Mouse (Mus musculus): ENCODE measurements at regions not wholly inside any gene's neighbourhood (a gene's known extent, or its start where the extent isn't known, plus 50 kb on each side); places are given as distances from the start of the nearest gene placed in this dataset.
"Not testable (repeated sequence)": the region's sequence is repeated elsewhere in the genome, so short reads cannot be mapped to it uniquely, and the experiment has no call there.

DNA sequence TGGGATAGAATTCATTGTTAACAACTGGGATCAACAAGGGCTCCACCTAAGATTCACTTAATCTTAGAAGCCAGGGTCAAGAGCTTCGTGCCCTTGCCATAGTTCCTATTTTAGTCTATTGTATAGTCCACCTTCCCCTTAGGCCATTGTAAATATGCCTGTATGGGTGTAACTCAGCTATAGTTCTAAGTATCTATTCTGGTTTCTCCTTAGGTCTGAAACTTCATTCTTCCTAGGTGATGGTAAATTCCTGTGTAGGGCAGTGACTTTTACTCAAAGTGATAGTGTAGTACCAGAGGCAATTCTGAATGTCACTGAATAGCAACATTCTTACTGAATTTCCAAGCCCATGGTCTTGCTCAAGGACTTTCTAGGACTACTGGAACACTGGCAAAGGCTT, 989.4 kb downstream of the Ankrd7 start:
- ATAC-seq (ENCODE audit: insufficient read depth, low FRiP score); H3K4me2 ChIP-seq (ENCODE audit: low read depth, low read length); H3K27me3 ChIP-seq (ENCODE audit: control insufficient read depth, insufficient read depth, low read length); H3K4me3 ChIP-seq (replicated peaks; ENCODE audit: low read length); H3K9me3 ChIP-seq (replicated peaks; ENCODE audit: control insufficient read depth, low read length); H3K9ac ChIP-seq (ENCODE audit: low read length); H3K36me3 ChIP-seq (ENCODE audit: control insufficient read depth, insufficient read depth, low read length); H3K4me1 ChIP-seq (ENCODE audit: control insufficient read depth, insufficient read depth, low read length); H3K27ac ChIP-seq (ENCODE audit: low read length): not testable (repeated sequence)
- 86% methylated on average over 1 of the region's 1 CpGs for WGBS

DNA sequence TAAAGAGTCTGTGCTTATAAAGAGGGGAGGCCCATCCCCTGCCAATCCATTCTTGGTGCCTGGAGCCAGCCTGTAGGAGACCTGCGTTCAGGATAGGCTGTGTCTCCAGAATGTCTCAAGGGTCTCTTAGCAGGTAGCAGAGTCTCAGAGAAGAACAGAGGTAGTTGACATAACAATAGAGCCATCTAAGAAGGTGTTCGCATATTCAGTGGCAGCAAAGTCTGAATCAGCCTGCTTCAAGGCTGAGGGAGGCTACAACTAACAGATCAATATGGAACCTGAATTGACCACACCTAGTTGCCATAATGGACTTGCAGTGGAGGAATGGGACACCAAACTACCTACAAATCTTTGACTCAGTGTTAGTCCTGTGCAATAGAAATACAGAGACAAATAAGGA, 998.0 kb downstream of the Ankrd7 start:
- Histone ChIP-seq H3K4me2 (ENCODE audit: low read depth, low read length) (no peak overlapping the region), H3K27me3 (ENCODE audit: control insufficient read depth, insufficient read depth, low read length) (no peaks in the 10 kb centered on the region), H3K27ac (ENCODE audit: low read length) (no peak overlapping the region), H3K9me3 (replicated peaks; ENCODE audit: control insufficient read depth, low read length) (no peaks in the 10 kb centered on the region), H3K36me3 (ENCODE audit: control insufficient read depth, insufficient read depth, low read length) (no peaks in the 10 kb centered on the region), H3K4me1 (ENCODE audit: control insufficient read depth, insufficient read depth, low read length) (no peaks in the 10 kb centered on the region), H3K4me3 (replicated peaks; ENCODE audit: low read length) (no peak overlapping the region), H3K9ac (ENCODE audit: low read length) (no peak overlapping the region)
- no peak for ATAC-seq (ENCODE audit: insufficient read depth, low FRiP score)
- 89% methylated on average over 2 of the region's 2 CpGs for WGBS

DNA sequence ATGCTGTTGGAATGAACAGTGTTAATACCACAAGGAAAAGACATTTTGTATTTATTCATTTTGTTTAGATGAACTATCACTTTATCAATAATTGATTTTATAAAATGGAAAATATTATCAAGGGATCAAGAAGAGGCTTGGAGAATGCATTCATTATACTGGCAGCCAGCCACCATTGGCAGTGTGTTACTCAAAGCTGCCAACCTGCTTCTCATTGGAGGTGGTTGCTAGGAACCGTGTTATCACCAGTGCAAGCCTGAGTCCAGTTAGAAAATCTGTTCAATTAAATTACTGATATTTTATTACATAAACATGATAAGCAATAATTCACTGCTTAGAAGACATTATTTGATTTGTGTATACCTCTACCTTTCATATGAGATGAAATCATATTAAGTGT, 1003.6 kb downstream of the Ankrd7 start:
- H3K9ac ChIP-seq (ENCODE audit: low read length), result no peak overlapping the region
- no peaks in the 10 kb centered on the region for H3K4me1 ChIP-seq (ENCODE audit: control insufficient read depth, insufficient read depth, low read length)
- ATAC-seq (ENCODE audit: insufficient read depth, low FRiP score), result no peak
- no peaks in the 10 kb centered on the region for H3K27me3 ChIP-seq (ENCODE audit: control insufficient read depth, insufficient read depth, low read length)
- WGBS, result 69% methylated on average over 1 of the region's 1 CpGs
- no peak overlapping the region for H3K4me2 ChIP-seq (ENCODE audit: low read depth, low read length)
- H3K9me3 ChIP-seq (replicated peaks; ENCODE audit: control insufficient read depth, low read length), result no peaks in the 10 kb centered on the region
- no peak overlapping the region for H3K4me3 ChIP-seq (replicated peaks; ENCODE audit: low read length)
- no peaks in the 10 kb centered on the region for H3K36me3 ChIP-seq (ENCODE audit: control insufficient read depth, insufficient read depth, low read length)
- no peak overlapping the region for H3K27ac ChIP-seq (ENCODE audit: low read length)

DNA sequence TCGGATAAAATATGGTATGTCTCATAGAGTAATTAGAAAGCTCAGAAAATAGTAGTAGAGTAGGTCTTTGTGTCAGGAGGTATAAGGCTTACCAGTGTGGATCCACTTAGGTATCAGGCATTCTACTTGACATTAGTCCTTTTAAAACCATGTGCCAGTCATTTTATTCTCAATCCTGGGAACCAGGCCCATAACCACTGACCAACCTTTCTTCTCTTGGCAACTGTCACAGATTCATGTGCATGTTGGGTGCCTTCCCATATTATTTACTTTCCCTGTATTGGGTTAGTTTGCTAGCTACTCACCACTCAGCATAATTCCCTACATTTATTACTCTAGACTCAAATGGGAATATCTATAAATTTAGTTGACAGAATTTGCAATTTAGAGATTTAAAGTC, 1045.1 kb downstream of the Ankrd7 start:
- 75% methylated on average over 1 of the region's 1 CpGs for WGBS
- Histone ChIP-seq H3K27ac (ENCODE audit: low read length) (no peak overlapping the region), H3K9ac (ENCODE audit: low read length) (no peak overlapping the region), H3K4me3 (replicated peaks; ENCODE audit: low read length) (no peak overlapping the region), H3K9me3 (replicated peaks; ENCODE audit: control insufficient read depth, low read length) (no peaks in the 10 kb centered on the region), H3K36me3 (ENCODE audit: control insufficient read depth, insufficient read depth, low read length) (no peaks in the 10 kb centered on the region), H3K4me2 (ENCODE audit: low read depth, low read length) (no peak overlapping the region), H3K27me3 (ENCODE audit: control insufficient read depth, insufficient read depth, low read length) (no peaks in the 10 kb centered on the region), H3K4me1 (ENCODE audit: control insufficient read depth, insufficient read depth, low read length) (no peaks in the 10 kb centered on the region)
- ATAC-seq (ENCODE audit: insufficient read depth, low FRiP score), result no peak

DNA sequence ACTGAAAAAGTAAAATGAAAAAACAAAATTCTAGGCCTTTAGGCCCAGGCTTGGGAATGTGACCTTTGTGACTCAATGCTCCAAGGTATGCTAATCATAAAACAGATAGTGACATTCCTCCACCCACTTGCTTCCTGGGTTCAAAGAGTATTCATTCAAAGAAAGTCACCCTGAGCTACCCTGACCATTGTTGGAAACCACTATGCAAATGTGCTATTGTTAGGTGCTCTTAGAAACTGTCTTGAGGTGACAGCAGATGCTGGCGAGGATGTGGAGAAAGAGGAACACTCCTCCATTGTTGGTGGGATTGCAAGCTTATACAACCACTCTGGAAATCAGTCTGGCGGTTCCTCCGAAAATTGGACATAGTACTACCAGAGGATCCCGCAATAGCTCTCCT, 1075.7 kb downstream of the Ankrd7 start:
- not testable (repeated sequence) for H3K27ac ChIP-seq (ENCODE audit: low read length); ATAC-seq (ENCODE audit: insufficient read depth, low FRiP score); H3K36me3 ChIP-seq (ENCODE audit: control insufficient read depth, insufficient read depth, low read length); H3K4me1 ChIP-seq (ENCODE audit: control insufficient read depth, insufficient read depth, low read length); H3K9ac ChIP-seq (ENCODE audit: low read length); H3K4me3 ChIP-seq (replicated peaks; ENCODE audit: low read length); H3K4me2 ChIP-seq (ENCODE audit: low read depth, low read length); H3K9me3 ChIP-seq (replicated peaks; ENCODE audit: control insufficient read depth, low read length); H3K27me3 ChIP-seq (ENCODE audit: control insufficient read depth, insufficient read depth, low read length)
- WGBS, result 88% methylated on average over 4 of the region's 4 CpGs

DNA sequence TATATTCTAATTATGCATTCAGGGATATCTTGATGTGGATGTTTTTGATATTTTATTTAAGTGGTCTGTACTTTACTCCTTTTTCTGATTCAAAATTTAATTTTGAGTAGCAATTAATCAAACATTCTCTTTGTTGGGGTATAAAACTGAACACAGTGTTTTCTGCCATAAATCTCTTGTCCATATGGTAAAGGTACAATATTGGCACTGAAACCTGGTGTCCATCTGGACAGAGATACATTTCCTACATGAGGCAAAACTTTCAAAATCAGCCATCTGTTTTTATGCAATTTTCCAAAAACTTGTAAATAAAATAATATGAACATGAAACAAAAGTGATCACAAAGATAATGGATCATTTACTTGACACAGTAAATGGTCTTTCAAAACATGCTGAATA, 1078.2 kb downstream of the Ankrd7 start:
- no peak overlapping the region for H3K4me2 ChIP-seq (ENCODE audit: low read depth, low read length)
- H3K27me3 ChIP-seq (ENCODE audit: control insufficient read depth, insufficient read depth, low read length), result no peaks in the 10 kb centered on the region
- no peak overlapping the region for H3K9ac ChIP-seq (ENCODE audit: low read length)
- H3K36me3 ChIP-seq (ENCODE audit: control insufficient read depth, insufficient read depth, low read length), result no peaks in the 10 kb centered on the region
- no peaks in the 10 kb centered on the region for H3K9me3 ChIP-seq (replicated peaks; ENCODE audit: control insufficient read depth, low read length)
- no peak overlapping the region for H3K27ac ChIP-seq (ENCODE audit: low read length)
- ATAC-seq (ENCODE audit: insufficient read depth, low FRiP score), result no peak
- H3K4me3 ChIP-seq (replicated peaks; ENCODE audit: low read length), result no peak overlapping the region
- H3K4me1 ChIP-seq (ENCODE audit: control insufficient read depth, insufficient read depth, low read length), result no peaks in the 10 kb centered on the region

DNA sequence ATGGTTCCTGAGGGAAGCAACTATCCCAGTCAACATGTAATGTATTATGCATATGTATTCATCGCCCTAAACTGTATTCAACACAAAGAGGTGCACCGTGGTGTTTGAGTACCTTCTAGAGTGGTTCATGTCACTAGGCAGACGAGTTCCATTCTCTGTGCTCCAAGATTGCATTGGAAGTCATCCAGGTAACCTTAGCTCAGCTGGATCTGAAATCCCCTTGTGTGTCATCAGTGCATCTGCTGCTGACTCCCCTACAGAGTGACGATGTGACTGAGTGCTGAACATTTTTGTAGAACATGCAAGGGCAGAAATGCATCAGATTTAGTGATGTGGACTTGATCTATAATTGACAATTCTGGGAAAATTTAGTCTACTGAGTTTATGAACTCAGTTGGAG, 1079.6 kb downstream of the Ankrd7 start:
- no peaks in the 10 kb centered on the region for H3K36me3 ChIP-seq (ENCODE audit: control insufficient read depth, insufficient read depth, low read length)
- no peaks in the 10 kb centered on the region for H3K4me1 ChIP-seq (ENCODE audit: control insufficient read depth, insufficient read depth, low read length)
- ATAC-seq (ENCODE audit: insufficient read depth, low FRiP score), result no peak
- H3K27ac ChIP-seq (ENCODE audit: low read length), result no peak overlapping the region
- H3K9ac ChIP-seq (ENCODE audit: low read length), result no peak overlapping the region
- no peaks in the 10 kb centered on the region for H3K27me3 ChIP-seq (ENCODE audit: control insufficient read depth, insufficient read depth, low read length)
- no peak overlapping the region for H3K4me2 ChIP-seq (ENCODE audit: low read depth, low read length)
- WGBS, result 66% methylated on average over 4 of the region's 4 CpGs
- no peaks in the 10 kb centered on the region for H3K9me3 ChIP-seq (replicated peaks; ENCODE audit: control insufficient read depth, low read length)
- no peak overlapping the region for H3K4me3 ChIP-seq (replicated peaks; ENCODE audit: low read length)

DNA sequence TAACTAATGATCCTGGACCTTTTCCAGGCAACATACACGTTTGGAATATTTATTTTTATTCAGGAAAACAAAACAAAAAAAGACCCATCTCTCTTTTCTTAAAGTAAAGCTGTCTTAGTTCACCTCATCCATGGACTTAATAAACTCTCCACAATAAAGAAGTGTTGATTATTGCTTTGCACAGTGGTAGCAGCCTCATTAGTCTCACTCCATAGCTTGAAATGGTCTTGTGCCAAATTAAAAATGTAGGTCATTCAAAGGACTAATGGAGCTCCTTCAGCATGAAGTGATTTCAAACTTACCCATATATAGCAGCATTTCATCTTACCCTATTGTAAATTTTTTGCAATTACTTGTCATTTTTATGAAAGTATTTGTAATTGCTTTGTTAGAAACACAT, 1109.8 kb downstream of the Ankrd7 start:
- no peaks in the 10 kb centered on the region for H3K36me3 ChIP-seq (ENCODE audit: control insufficient read depth, insufficient read depth, low read length)
- no peaks in the 10 kb centered on the region for H3K27me3 ChIP-seq (ENCODE audit: control insufficient read depth, insufficient read depth, low read length)
- ATAC-seq (ENCODE audit: insufficient read depth, low FRiP score), result no peak
- no peak overlapping the region for H3K4me3 ChIP-seq (replicated peaks; ENCODE audit: low read length)
- no peaks in the 10 kb centered on the region for H3K9me3 ChIP-seq (replicated peaks; ENCODE audit: control insufficient read depth, low read length)
- H3K9ac ChIP-seq (ENCODE audit: low read length), result no peak overlapping the region
- H3K4me1 ChIP-seq (ENCODE audit: control insufficient read depth, insufficient read depth, low read length), result no peaks in the 10 kb centered on the region
- H3K4me2 ChIP-seq (ENCODE audit: low read depth, low read length), result no peak overlapping the region
- H3K27ac ChIP-seq (ENCODE audit: low read length), result no peak overlapping the region
- 8% methylated on average over 1 of the region's 1 CpGs for WGBS

DNA sequence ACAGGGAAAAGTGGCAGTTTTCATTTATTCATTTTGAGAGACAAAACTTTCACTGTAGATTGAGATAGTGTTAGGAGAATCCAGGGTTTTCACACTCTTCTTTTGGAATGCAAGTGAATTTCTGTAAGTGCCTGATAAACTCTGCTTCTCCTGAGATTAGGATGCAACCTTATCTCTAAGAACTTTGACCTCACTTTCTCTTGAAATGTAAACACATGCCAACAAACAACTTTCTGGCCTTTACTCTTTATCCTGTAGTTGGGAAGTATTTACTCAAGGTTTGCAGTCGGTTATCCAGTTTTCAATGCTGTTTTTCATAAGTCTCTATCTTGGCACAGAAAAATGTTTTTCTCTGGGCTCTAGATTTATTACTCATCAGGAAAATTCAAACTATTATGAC, 1125.7 kb downstream of the Ankrd7 start:
- H3K27ac ChIP-seq (ENCODE audit: low read length), result no peak overlapping the region
- no peak overlapping the region for H3K4me2 ChIP-seq (ENCODE audit: low read depth, low read length)
- no peaks in the 10 kb centered on the region for H3K36me3 ChIP-seq (ENCODE audit: control insufficient read depth, insufficient read depth, low read length)
- H3K27me3 ChIP-seq (ENCODE audit: control insufficient read depth, insufficient read depth, low read length), result no peaks in the 10 kb centered on the region
- H3K9ac ChIP-seq (ENCODE audit: low read length), result no peak overlapping the region
- no peaks in the 10 kb centered on the region for H3K9me3 ChIP-seq (replicated peaks; ENCODE audit: control insufficient read depth, low read length)
- no peaks in the 10 kb centered on the region for H3K4me1 ChIP-seq (ENCODE audit: control insufficient read depth, insufficient read depth, low read length)
- ATAC-seq (ENCODE audit: insufficient read depth, low FRiP score), result no peak
- H3K4me3 ChIP-seq (replicated peaks; ENCODE audit: low read length), result no peak overlapping the region
- WGBS, result 9% methylated on average over 1 of the region's 1 CpGs

DNA sequence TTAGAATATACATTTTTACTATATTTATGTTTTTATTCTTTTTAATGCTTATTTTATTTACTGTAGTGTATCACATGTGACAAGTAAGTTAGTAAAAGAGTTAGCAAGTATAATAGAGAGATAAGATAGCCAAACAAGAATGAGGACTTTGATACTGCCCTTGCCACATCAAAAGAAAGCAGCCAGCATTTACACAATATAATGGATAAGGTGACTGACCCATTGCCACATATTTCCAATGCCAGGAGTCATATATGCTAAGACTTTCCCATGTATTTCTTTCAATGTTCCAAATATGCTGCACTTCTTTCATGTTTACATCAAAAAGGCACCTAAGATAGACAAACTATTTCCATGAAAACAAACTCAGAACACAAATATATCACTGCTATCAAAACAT, 1162.3 kb downstream of the Ankrd7 start:
- no peaks in the 10 kb centered on the region for H3K9me3 ChIP-seq (replicated peaks; ENCODE audit: control insufficient read depth, low read length)
- no peak for ATAC-seq (ENCODE audit: insufficient read depth, low FRiP score)
- H3K4me3 ChIP-seq (replicated peaks; ENCODE audit: low read length), result no peak overlapping the region
- no peak overlapping the region for H3K9ac ChIP-seq (ENCODE audit: low read length)
- no peak overlapping the region for H3K4me2 ChIP-seq (ENCODE audit: low read depth, low read length)
- H3K36me3 ChIP-seq (ENCODE audit: control insufficient read depth, insufficient read depth, low read length), result no peaks in the 10 kb centered on the region
- H3K27ac ChIP-seq (ENCODE audit: low read length), result no peak overlapping the region
- H3K27me3 ChIP-seq (ENCODE audit: control insufficient read depth, insufficient read depth, low read length), result no peaks in the 10 kb centered on the region
- no peaks in the 10 kb centered on the region for H3K4me1 ChIP-seq (ENCODE audit: control insufficient read depth, insufficient read depth, low read length)

Data from stomach, embryonic 16.5 days (tissue).